Mouse (Mus musculus) limb, embryonic 14.5 days (tissue): Measurements from ENCODE around the gene Safb2. TPM values are rescaled to one million over a fixed set of nuclear protein-coding genes. Genes with fewer than 3 reads are reported as not detected.
"Not testable (repeated sequence)": the region's sequence is repeated elsewhere in the genome, so short reads cannot be mapped to it uniquely, and the experiment has no call there.

Experiments used
- ATAC-seq: fragments of 200-750 bp; cut with Nextera tagmentation; 2 replicates; pipeline ENCODE4 v1.8.0; 2017; ENCODE audit warnings: low read depth, moderate number of reproducible peaks, moderate TSS enrichment; ENCODE audit not compliant: low FRiP score
- DNase-seq: peaks from one replicate; pipeline ENCODE4 v3.0.0-alpha.2; 2015; ENCODE audit warnings: low spot score
- H3K27ac ChIP-seq: fragments of 300-500 bp; sonication (generic); replicated peaks from 2 replicates; pipeline ENCODE4 v1.5.1; 2014; ENCODE audit warnings: low read depth, mild to moderate bottlenecking, low read length, moderate library complexity, mixed read lengths
- H3K27me3 ChIP-seq: fragments of 300-500 bp; sonication (generic); 2 replicates; pipeline ENCODE4 v1.6.1; 2014; ENCODE audit warnings: low read length, mixed read lengths; ENCODE audit not compliant: control insufficient read depth, insufficient read depth
- H3K36me3 ChIP-seq: fragments of 300-500 bp; sonication (generic); 2 replicates; pipeline ENCODE4 v1.6.1; 2014; ENCODE audit warnings: mild to moderate bottlenecking, low read length, moderate library complexity, mixed read lengths; ENCODE audit not compliant: control insufficient read depth, insufficient read depth
- H3K4me1 ChIP-seq: fragments of 300-500 bp; sonication (generic); 2 replicates; pipeline ENCODE4 v1.6.1; 2014; ENCODE audit warnings: antibody characterized with exemption, low read length, mixed read lengths; ENCODE audit not compliant: control insufficient read depth, insufficient read depth
- H3K4me2 ChIP-seq: fragments of 300-500 bp; sonication (generic); replicated peaks from 2 replicates; pipeline ENCODE4 v1.6.1; 2014; ENCODE audit warnings: low read depth, mild to moderate bottlenecking, low read length, moderate library complexity; ENCODE audit not compliant: severe bottlenecking
- H3K4me3 ChIP-seq: fragments of 300-500 bp; sonication (generic); replicated peaks from 2 replicates; pipeline ENCODE4 v1.5.1; 2014; ENCODE audit warnings: low read length
- H3K9ac ChIP-seq: fragments of 300-500 bp; sonication (generic); 2 replicates; pipeline ENCODE4 v1.6.1; 2014; ENCODE audit warnings: mild to moderate bottlenecking, low read depth, low read length, moderate library complexity; ENCODE audit not compliant: severe bottlenecking
- H3K9me3 ChIP-seq: fragments of 300-500 bp; sonication (generic); 2 replicates; pipeline ENCODE4 v1.6.1; 2016; ENCODE audit warnings: low read length; ENCODE audit not compliant: control insufficient read depth
- POLR2A ChIP-seq: fragments of 200-500 bp; IDR thresholded peaks from 2 replicates; pipeline ENCODE4 v1.8.0; 2012; ENCODE audit warnings: inconsistent platforms, mild to moderate bottlenecking, moderate library complexity, borderline replicate concordance; ENCODE audit not compliant: insufficient read depth, insufficient read length; ENCODE audit errors: extremely low read depth
- WGBS: fragments of 180-500 bp; shearing (Covaris S2); extraction: QIAGEN DNeasy Blood & Tissue Kit; methylation state at CpG from one replicate; pipeline ENCODE4 v1.1.7; 2014; 5-methylcytosine and 5-hydroxymethylcytosine counted together
- polyA plus RNA-seq, 2 experiments: library from polyadenylated mRNA; depleted of rRNA in 1 of 2; stranded (reverse) in 1 of 2; unstranded in 1 of 2; fragments of >200 nt; fragmentation: Nextera tagmentation in 1 of 2; extraction: Ambion mirVana in 1 of 2; gene quantifications; 2 replicates each; pipeline versions ENCODE4 v1.2.1 to v1.2.3; 2012 to 2014

The Safb2 gene
- polyA plus RNA-seq, 2 experiments: 52.1 to 133 TPM

GRCm38 (mm10) chr17:56616725-56617124 is 32.3 kb upstream of the Safb2 start:
- peaks cover 70% of the 10 kb centered on the region for H3K36me3 ChIP-seq
- no peaks in the 10 kb centered on the region for H3K27me3 ChIP-seq
- H3K4me3 ChIP-seq: no peak overlapping the region
- DNase-seq: no peak
- H3K4me1 ChIP-seq: peaks cover 10% of the 10 kb centered on the region
- no peak overlapping the region for H3K4me2 ChIP-seq
- H3K9ac ChIP-seq: no peak overlapping the region
- WGBS: 92% methylated on average over 3 of the region's 3 CpGs
- no peak for TF ChIP-seq POLR2A
- no peak overlapping the region for H3K27ac ChIP-seq
- no peak for ATAC-seq
- H3K9me3 ChIP-seq: no peaks in the 10 kb centered on the region

- Histone ChIP-seq H3K9me3 (no peaks in the 10 kb centered on the region), H3K4me2 (no peak overlapping the region), H3K36me3 (peaks cover 64% of the 10 kb centered on the region), H3K4me1 (peaks cover 10% of the 10 kb centered on the region), H3K9ac (no peak overlapping the region), H3K27me3 (no peaks in the 10 kb centered on the region), H3K27ac (no peak overlapping the region), H3K4me3 (0 out of 2 replicates have a peak overlapping the region, but pooled peaks have one; percentile 4)
- TF ChIP-seq POLR2A: no peak
- WGBS: 93% methylated on average over 4 of the region's 4 CpGs
- ATAC-seq (no peak), DNase-seq (no peak)
Observed at GRCm38 (mm10) chr17:56615792-56616191, 31.4 kb upstream of the Safb2 start.

GRCm38 (mm10) chr17:56615136-56615784 is 30.9 kb upstream of the Safb2 start:
- Histone ChIP-seq H3K27ac (no peak overlapping the region), H3K4me2 (no peak overlapping the region), H3K4me3 (peak overlapping the region; percentile 71), H3K36me3 (peaks cover 59% of the 10 kb centered on the region), H3K9me3 (no peaks in the 10 kb centered on the region), H3K4me1 (peaks cover 13% of the 10 kb centered on the region), H3K9ac (peak overlapping the region; percentile 83; the same call in 1 of the 2 replicates), H3K27me3 (no peaks in the 10 kb centered on the region)
- 85% methylated on average over 10 of the region's 11 CpGs for WGBS
- no peak for TF ChIP-seq POLR2A
- DNase-seq: no peak
- no peak for ATAC-seq

- H3K4me3 ChIP-seq: peak overlapping the region; percentile 71
- H3K4me2 ChIP-seq: peak overlapping the region; percentile 69
- DNase-seq (no peak), ATAC-seq (no peak)
- H3K36me3 ChIP-seq: peaks cover 52% of the 10 kb centered on the region
- WGBS: 30% methylated on average over 14 of the region's 14 CpGs
- TF ChIP-seq POLR2A: no peak
- no peaks in the 10 kb centered on the region for H3K27me3 ChIP-seq
- peaks cover 15% of the 10 kb centered on the region for H3K4me1 ChIP-seq
- no peaks in the 10 kb centered on the region for H3K9me3 ChIP-seq
- peak overlapping the region; percentile 83 for H3K9ac ChIP-seq
- H3K27ac ChIP-seq: no peak overlapping the region
Observed at GRCm38 (mm10) chr17:56614391-56615135, 30.2 kb upstream of the Safb2 start.

GRCm38 (mm10) chr17:56613893-56614292 is 29.5 kb upstream of the Safb2 start:
- H3K27ac ChIP-seq: peak overlapping the region; percentile 92
- ATAC-seq, DNase-seq, H3K27me3 ChIP-seq, H3K9me3 ChIP-seq: not testable (repeated sequence)
- under 1% methylated on average over 26 of the region's 26 CpGs for WGBS
- H3K36me3 ChIP-seq: peaks cover 46% of the 10 kb centered on the region
- peak overlapping the region; percentile 83 for H3K9ac ChIP-seq
- peak overlapping the region; percentile 69 for H3K4me2 ChIP-seq
- H3K4me1 ChIP-seq: peaks cover 15% of the 10 kb centered on the region
- peak overlapping the region; percentile 71 for H3K4me3 ChIP-seq
